Mouse (Mus musculus) testis, adult 2 months (tissue): ENCODE results near the gene Zfp91.

ENCODE experiments used
- CTCF ChIP-seq: fragments of 200-500 bp; IDR thresholded peaks from 2 replicates; pipeline ENCODE4 v1.5.1; 2012; ENCODE audit warnings: low read depth, mild to moderate bottlenecking, inconsistent platforms, low read length, moderate library complexity; ENCODE audit not compliant: control insufficient read depth, insufficient read depth, insufficient replicate concordance
- POLR2A ChIP-seq: fragments of 200-500 bp; IDR thresholded peaks from 2 replicates; pipeline ENCODE4 v1.6.1; 2012; ENCODE audit warnings: low read depth, mild to moderate bottlenecking, inconsistent platforms, low read length, moderate library complexity; ENCODE audit not compliant: control insufficient read depth

DNA sequence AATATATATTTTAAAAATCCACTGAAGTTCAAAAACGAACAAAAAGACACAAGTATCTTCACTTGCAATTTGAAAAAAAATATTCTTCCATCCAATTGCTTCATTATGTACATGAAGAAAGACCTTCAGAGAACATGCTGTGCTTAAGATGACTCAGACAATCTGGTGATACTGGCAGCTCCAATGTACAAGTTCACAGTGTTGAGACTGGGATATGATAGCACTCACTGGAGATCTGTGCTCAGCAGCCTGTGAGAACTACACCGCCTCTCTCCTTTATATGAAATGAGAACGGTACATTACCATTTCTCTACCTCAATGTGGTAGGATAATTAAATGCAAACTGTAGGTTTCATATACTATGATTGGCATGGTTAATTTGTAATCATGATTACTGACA is 6.9 kb upstream of the Zfp91 start:
- TF ChIP-seq CTCF (no peak), POLR2A (no peak)
